Mouse (Mus musculus) v-Abl transformed pro-B cells (cell line): ENCODE results near the gene Gm49368.

Experiments used
- in situ Hi-C, 2 experiments: fragments of 400-800 bp; cut with MboI; formaldehyde crosslinking; loops; one replicate each; pipeline ENCODE4 v1.15.1; 2025; ENCODE audit not compliant: unreplicated experiment in 2 of 2

Gm49368 gene

GRCm38 (mm10) chr7:128062456-128062855 is at the start of gene Gm49368, which contains the start of gene Itgam:
Gene Gm49368 (plus strand): TSS chr7:128062683.
Gene Itgam (plus strand): TSS chr7:128062640.
- in situ Hi-C loops, result loop anchor here in 1 of 2 experiments (5.0 kb wide), 1 partner anchor 35 kb away; no protein-coding TSS in a partner anchor

- in situ Hi-C loops, result loop anchor here in 1 of 2 experiments (25.0 kb wide), 1 partner anchor 699 kb away; no protein-coding TSS in a partner anchor
Observed at GRCm38 (mm10) chr7:128013116-128013515, 49.4 kb upstream of the Gm49368 start.

GRCm38 (mm10) chr7:128016134-128016533 is 46.3 kb upstream of the Gm49368 start:
- in situ Hi-C loops, result loop anchor here in 1 of 2 experiments (25.0 kb wide), 1 partner anchor 696 kb away; no protein-coding TSS in a partner anchor

GRCm38 (mm10) chr7:128016650-128017049 is 45.8 kb upstream of the Gm49368 start:
- in situ Hi-C loops, result loop anchor here in 1 of 2 experiments (25.0 kb wide), 1 partner anchor 696 kb away; no protein-coding TSS in a partner anchor

GRCm38 (mm10) chr7:128018275-128018674 is 44.2 kb upstream of the Gm49368 start:
- in situ Hi-C loops, result loop anchor here in 1 of 2 experiments (25.0 kb wide), 1 partner anchor 694 kb away; no protein-coding TSS in a partner anchor

GRCm38 (mm10) chr7:128019187-128019586 is 43.3 kb upstream of the Gm49368 start:
- in situ Hi-C loops, result loop anchor here in 1 of 2 experiments (25.0 kb wide), 1 partner anchor 693 kb away; no protein-coding TSS in a partner anchor

GRCm38 (mm10) chr7:128022974-128023373 is 39.5 kb upstream of the Gm49368 start:
- in situ Hi-C loops, result loop anchor here in 1 of 2 experiments (25.0 kb wide), 1 partner anchor 689 kb away; no protein-coding TSS in a partner anchor

- in situ Hi-C loops, result loop anchor here in 1 of 2 experiments (25.0 kb wide), 1 partner anchor 689 kb away; no protein-coding TSS in a partner anchor
Observed at GRCm38 (mm10) chr7:128023565-128023964, 38.9 kb upstream of the Gm49368 start.

GRCm38 (mm10) chr7:128024364-128024763 is 38.1 kb upstream of the Gm49368 start:
- in situ Hi-C loops, result loop anchor here in 1 of 2 experiments (25.0 kb wide), 1 partner anchor 688 kb away; no protein-coding TSS in a partner anchor

- in situ Hi-C loops, result loop anchor here in 1 of 2 experiments (25.0 kb wide), 1 partner anchor 687 kb away; no protein-coding TSS in a partner anchor
Observed at GRCm38 (mm10) chr7:128024932-128025331, 37.6 kb upstream of the Gm49368 start.

GRCm38 (mm10) chr7:128025381-128025780 is 37.1 kb upstream of the Gm49368 start:
- in situ Hi-C loops, result no loop called here

- in situ Hi-C loops, result no loop called here
Observed at GRCm38 (mm10) chr7:128031403-128031976, 31.0 kb upstream of the Gm49368 start.

- in situ Hi-C loops, result no loop called here
Observed at GRCm38 (mm10) chr7:128032290-128032988, 30.0 kb upstream of the Gm49368 start.

GRCm38 (mm10) chr7:128032989-128033293 is 29.5 kb upstream of the Gm49368 start:
- in situ Hi-C loops, result no loop called here

- in situ Hi-C loops, result no loop called here
Observed at GRCm38 (mm10) chr7:128033616-128034015, 28.9 kb upstream of the Gm49368 start.

- in situ Hi-C loops, result loop anchor here in 1 of 2 experiments (10.0 kb wide), 1 partner anchor 53 kb away; no protein-coding TSS in a partner anchor
Observed at GRCm38 (mm10) chr7:128042161-128042820, 20.2 kb upstream of the Gm49368 start.

GRCm38 (mm10) chr7:128044142-128044785 is 18.2 kb upstream of the Gm49368 start:
- in situ Hi-C loops, result loop anchor here in 1 of 2 experiments (10.0 kb wide), 1 partner anchor 51 kb away; no protein-coding TSS in a partner anchor

GRCm38 (mm10) chr7:128045640-128046039 is 16.8 kb upstream of the Gm49368 start:
- in situ Hi-C loops, result loop anchor here in 1 of 2 experiments (10.0 kb wide), 1 partner anchor 49 kb away; no protein-coding TSS in a partner anchor

- in situ Hi-C loops, result loop anchor here in 1 of 2 experiments (10.0 kb wide), 1 partner anchor 46 kb away; no protein-coding TSS in a partner anchor
Observed at GRCm38 (mm10) chr7:128048819-128049218, 13.7 kb upstream of the Gm49368 start.

- in situ Hi-C loops, result loop anchor here in 1 of 2 experiments (10.0 kb wide), 1 partner anchor 46 kb away; no protein-coding TSS in a partner anchor
Observed at GRCm38 (mm10) chr7:128049254-128049653, 13.2 kb upstream of the Gm49368 start.
